Mouse (Mus musculus) left cerebral cortex, postnatal 25 days (tissue): ENCODE measurements around the gene Moxd2. TPM values are rescaled to one million over a fixed set of nuclear protein-coding genes. Genes with fewer than 3 reads are reported as not detected.

ENCODE experiments used
- DNase-seq, 2 experiments: peaks; one replicate each; pipeline ENCODE4 v3.0.0; 2022; ENCODE audit warnings: low spot score in 2 of 2, mixed read lengths in 1 of 2
- intact Hi-C: fragments of 180-260 bp; cut with DNase I; formaldehyde crosslinking; loops from one replicate; pipeline ENCODE4 v1.15.1; 2025
- total RNA-seq, 2 experiments: library from RNA; stranded (reverse); gene quantifications; 2 replicates each; pipeline ENCODE4 v1.2.3; 2021

Moxd2 gene
- not detected for total RNA-seq

DNA sequence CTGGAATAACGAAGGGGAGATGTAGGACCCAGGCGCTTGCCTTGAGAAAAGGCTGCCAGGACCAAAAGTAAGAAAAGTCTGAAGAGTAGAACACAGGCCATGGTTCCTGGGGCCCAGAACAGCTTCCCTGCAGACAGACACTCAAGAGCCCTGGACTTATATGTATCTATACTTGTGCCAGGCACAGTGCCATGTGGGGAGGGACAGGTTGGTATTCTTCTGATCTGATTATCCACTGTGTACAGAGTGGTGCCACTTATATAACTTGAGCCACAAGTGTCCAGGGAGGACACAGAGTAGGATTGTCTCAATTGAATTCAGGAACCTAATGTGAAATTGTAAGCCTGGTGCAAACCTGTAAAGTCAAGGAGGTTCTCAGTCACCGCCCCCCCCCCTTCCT lies at the start of gene Moxd2:
Gene Moxd2, minus strand, starts transcription at position 101 of the 400 bp plus-strand sequence.
- no peak for DNase-seq
- intact Hi-C loops, result no loop called here

DNA sequence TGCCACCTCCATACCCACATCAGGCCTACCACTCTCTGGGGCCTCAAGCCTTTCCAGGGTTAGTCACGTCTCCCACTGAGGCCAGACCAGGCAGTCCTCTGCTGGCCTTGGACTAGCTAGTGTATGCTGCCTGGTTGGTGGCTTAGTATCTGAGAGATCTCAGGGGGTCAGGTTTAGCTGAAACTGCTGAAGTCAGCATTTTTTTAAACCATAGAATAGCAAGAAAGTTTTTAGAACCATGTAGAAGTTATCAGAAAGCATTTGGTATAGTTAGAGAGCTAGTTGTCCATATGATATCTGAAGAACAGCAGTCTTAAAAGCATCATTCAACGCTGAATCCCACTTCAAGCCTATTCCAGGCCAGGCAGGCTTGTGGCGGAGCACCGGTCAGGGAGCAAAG lies 32.7 kb upstream of the Moxd2 start:
- intact Hi-C loops, result no loop called here
- DNase-seq, result no peak

DNA sequence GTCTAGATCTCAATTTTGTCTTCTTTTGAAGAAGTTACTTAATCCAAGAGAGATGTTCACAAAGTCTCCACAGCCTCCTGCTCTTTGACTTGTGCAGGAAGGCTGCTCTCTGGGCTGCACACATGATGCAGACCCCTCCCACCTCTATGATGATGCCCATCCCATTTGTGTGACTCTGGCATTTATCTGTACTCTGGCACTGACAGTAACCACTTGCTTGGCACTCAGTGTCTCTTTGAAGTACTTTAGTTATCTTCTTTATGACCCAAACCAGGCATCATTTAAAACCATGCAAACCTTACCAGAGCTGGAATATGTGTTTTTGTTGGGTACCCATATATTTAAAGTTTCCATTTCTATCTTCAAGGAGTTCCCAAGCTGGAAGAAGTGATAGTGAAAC lies 13.0 kb upstream of the Moxd2 start, which contains the start of gene Prss58:
Gene Prss58, minus strand, starts transcription at position 101 of the 400 bp plus-strand sequence.
- intact Hi-C loops, result no loop called here
- no peak for DNase-seq

DNA sequence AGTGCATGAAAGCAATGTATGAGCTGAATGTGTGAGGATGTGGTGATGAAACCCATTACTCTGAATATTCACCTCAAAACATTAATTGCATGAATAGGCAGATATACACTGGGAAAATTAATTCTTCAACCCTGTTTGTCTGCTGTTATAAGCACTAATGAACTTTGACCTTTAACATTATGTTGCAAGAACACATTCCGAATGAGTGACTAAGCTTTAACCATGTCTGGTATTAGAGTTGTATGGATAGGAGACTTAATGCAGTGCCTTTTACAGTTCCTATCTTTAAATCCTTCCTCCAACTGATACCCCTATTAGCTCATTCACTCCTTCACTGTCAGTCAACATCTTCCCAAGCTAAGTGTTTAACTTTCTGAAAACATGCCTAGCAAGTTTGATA lies 7.4 kb upstream of the Moxd2 start:
- intact Hi-C loops, result no loop called here
- DNase-seq, result no peak

DNA sequence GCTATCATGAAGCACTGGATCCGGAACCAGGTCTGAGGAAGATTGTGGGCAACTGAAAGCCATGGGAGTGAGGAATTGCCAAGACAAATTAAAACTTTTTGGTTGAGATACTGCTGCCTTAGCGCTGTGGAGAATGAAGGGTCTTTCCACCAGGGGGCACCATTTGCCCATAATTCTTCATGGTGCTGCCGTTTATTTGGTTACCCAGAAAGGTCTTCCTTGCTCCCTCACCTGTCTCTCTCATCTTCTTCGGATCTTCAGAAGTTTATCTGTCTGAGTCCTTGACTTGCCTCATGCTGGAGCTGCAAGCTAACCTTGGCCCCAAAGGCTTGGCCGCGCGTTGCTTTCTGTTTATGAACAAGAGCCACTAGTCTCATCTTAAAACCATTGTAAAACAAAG lies 6.3 kb upstream of the Moxd2 start:
- DNase-seq, result peak in 1 of 2 experiments; percentile 26

DNA sequence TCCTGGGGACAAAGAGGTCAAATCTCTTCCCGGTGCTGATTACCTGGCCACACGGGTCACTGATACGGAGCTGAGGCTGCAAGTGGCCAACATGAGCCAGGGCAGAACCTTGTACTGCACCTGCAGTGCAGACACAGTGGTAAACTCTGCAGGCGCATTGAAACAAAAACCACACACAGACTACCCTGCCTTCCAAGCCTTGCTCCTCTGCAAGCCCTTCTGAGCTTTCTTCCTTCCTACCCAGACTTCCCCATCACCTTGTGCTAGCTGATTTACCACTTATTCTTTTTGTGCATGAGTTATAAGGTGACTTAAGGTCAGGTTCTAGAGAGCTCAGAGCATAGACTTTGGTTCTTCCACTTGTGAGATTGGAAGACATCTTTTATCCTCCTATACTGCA lies 4.5 kb upstream of the Moxd2 start:
- DNase-seq, result no peak
- intact Hi-C loops, result no loop called here

More for the DNA sequence above, 6.3 kb upstream of the Moxd2 start:
- intact Hi-C loops, result no loop called here

DNA sequence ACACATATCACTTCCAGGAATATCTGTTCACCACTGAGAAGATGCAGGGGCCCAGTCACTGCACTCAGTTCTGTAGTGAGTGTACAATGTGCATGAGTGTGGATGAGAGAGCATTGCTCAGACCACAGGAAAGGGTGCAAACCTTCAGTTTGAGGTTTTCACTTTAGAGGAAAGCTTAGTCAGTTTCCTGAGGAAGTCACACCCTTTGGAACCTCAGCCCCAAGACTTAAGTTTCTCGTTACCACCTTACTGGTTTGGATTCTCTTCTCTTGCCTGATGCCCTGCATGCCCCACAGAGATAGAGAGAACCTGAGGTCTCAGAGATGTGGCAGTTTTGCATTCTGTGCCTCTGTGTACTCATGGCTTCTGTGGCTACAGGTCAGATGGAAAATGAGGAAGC lies 3.7 kb upstream of the Moxd2 start:
- DNase-seq, result no peak
- intact Hi-C loops, result no loop called here

DNA sequence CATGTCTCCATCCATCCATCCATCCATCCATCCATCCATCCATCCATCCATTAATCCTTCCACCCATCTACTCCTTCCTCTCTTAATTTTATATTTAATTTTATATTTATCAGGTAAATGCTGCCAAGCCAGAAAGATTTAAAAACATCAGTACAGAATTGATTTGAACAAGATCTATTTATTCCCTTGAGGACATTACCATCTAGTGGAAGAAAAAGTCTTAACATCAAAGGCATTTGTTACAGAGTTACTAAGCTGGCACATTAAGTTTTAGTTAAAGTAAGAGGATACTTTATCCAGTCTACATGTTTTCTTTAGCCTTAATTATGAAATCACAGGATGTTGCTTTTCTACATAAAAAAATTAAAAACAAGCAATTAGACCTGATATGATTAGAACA lies 42.0 kb downstream of the Moxd2 start:
- no peak for DNase-seq

More for the DNA sequence above, 42.0 kb downstream of the Moxd2 start:
- intact Hi-C loops, result no loop called here

Other genes starting within 250 kb of the Moxd2 start
- not detected for gene Prss58, start 12.9 kb upstream of the Moxd2 start, total RNA-seq
- gene 1700074P13Rik, start 53.1 kb upstream of the Moxd2 start, total RNA-seq, result not detected
- gene Gm4744, start 64.4 kb upstream of the Moxd2 start, total RNA-seq, result not detected
- gene 1810009J06Rik, start 77.3 kb upstream of the Moxd2 start, total RNA-seq, result not detected
- not detected for gene Gm2663, start 112.0 kb upstream of the Moxd2 start, total RNA-seq
- gene 2210010C04Rik, start 148.0 kb upstream of the Moxd2 start, total RNA-seq, result not detected